Mouse (Mus musculus): ENCODE measurements around the gene Dcst2.

The Dcst2 gene

GRCm38 (mm10) chr3:89417131-89417530 lies 55.4 kb downstream of the Dcst2 start:
- no peak for DNase-seq

GRCm38 (mm10) chr3:89417840-89418169 lies 56.0 kb downstream of the Dcst2 start:
- no peak for DNase-seq

GRCm38 (mm10) chr3:89418170-89418860 lies 56.5 kb downstream of the Dcst2 start, which contains the start of the genes Cks1b and Shc1:
Gene Cks1b (minus strand): TSS chr3:89418383.
Gene Shc1 (plus strand): TSS chr3:89418443.
- DNase-seq, result peak; percentile 85 to 94

- DNase-seq, result no peak
Measured at GRCm38 (mm10) chr3:89418861-89419250, 57.1 kb downstream of the Dcst2 start.

GRCm38 (mm10) chr3:89419571-89419970 lies 57.8 kb downstream of the Dcst2 start:
- no peak for DNase-seq

- DNase-seq, result no peak
Measured at GRCm38 (mm10) chr3:89419981-89420380, 58.2 kb downstream of the Dcst2 start.

- no peak for DNase-seq
Measured at GRCm38 (mm10) chr3:89420421-89420820, 58.6 kb downstream of the Dcst2 start.

- DNase-seq, result no peak
Measured at GRCm38 (mm10) chr3:89421002-89421774, 59.4 kb downstream of the Dcst2 start.

GRCm38 (mm10) chr3:89421810-89422473 lies 60.2 kb downstream of the Dcst2 start:
- no peak for DNase-seq

GRCm38 (mm10) chr3:89422556-89423205 lies 60.9 kb downstream of the Dcst2 start:
- no peak for DNase-seq

GRCm38 (mm10) chr3:89424416-89425140 lies 62.8 kb downstream of the Dcst2 start:
- DNase-seq, result no peak

- no peak for DNase-seq
Measured at GRCm38 (mm10) chr3:89425141-89425525, 63.4 kb downstream of the Dcst2 start.

GRCm38 (mm10) chr3:89425876-89426275 lies 64.1 kb downstream of the Dcst2 start:
- DNase-seq, result no peak
